Mouse (Mus musculus) CD8-positive naive resting alpha-beta T cell, adult 2 months (primary cell): ENCODE measurements around the gene Brinp2.

Experiments used
- DNase-seq, 2 experiments: peaks; one replicate each; pipeline ENCODE4 v3.0.0; 2022; ENCODE audit warnings: low read depth in 2 of 2, low spot score in 2 of 2

Brinp2 gene

DNA sequence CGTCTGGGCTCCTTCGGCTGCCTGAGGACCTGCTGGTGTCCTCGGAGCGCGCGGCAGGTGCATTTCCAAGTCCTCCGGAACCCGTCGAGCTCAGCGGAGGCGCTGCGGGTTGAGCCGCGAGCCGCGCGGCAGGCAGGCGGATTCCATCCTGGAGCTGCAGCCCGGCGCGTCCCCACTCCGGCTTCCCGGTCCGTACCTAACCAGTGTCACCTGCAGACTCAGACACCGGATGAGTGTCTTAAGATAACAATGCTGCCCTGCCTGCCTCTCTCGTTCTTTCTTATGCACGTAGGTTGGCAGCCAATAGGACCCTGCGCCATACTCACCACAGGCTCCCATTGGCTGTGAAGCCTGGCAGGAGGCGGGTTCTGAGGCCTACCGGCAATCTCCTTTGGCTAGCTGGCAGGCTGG, at the start of gene Brinp2:
TSS of gene Brinp2 (minus strand) at position 276 of the 411 bp plus-strand sequence.
- no peak for DNase-seq

DNA sequence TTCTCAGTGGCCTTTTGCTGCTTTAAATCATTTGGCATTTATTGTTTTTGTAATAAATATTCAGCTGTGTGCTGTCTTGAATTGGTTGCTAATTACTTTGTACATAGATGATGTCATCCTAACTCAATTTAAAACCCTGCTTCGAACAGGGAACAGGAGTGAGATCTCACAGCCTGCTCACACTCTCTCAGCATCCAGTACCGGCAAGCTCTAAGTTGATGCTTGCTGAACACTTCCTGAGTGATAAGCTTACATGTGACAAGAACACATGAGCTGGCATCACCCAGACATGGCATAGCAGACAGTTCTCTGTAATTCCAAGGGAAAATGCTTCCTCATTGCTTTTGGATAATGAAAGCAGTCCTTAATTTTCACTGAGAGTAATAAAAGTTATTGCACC, 44.8 kb upstream of the Brinp2 start:
- DNase-seq: no peak

DNA sequence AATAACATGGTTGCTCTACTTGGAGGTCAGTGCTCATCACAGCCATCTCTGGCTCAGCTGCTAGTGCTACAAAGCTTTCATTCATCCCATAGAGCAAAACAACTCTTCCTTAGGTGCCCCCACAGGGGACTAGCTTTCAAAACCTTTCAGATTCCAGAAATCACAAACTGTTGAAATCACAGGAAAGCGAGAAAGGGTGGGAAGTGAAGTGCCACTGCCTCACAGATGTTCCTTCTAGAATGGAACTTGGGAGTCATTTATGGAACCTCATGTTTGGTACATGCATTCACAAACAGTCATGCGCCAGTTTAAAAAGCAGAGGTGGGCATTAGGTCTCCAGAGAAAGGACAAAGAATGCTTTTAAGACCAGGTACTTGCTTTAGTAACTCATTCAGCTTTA, 40.9 kb upstream of the Brinp2 start:
- no peak for DNase-seq

DNA sequence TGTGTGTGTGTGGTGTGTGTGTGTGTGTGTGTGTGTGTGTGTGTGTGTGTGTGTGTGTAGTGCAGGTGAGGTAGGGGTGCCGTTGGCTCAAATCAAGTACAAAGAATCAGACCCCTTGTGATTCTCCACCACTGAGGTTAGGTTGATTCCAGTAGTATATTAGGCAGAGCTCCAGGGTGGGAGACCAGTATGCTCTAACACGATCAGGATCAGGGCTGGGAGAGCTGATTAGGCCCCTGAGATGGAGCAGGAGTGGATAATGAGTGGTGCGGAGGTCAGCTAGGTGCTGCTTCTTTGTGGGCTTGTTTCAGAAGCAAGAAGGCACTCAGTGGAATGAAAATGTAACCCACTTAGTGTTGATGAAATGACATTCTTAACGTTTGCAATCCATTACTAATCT, 34.6 kb upstream of the Brinp2 start:
- DNase-seq: no peak

DNA sequence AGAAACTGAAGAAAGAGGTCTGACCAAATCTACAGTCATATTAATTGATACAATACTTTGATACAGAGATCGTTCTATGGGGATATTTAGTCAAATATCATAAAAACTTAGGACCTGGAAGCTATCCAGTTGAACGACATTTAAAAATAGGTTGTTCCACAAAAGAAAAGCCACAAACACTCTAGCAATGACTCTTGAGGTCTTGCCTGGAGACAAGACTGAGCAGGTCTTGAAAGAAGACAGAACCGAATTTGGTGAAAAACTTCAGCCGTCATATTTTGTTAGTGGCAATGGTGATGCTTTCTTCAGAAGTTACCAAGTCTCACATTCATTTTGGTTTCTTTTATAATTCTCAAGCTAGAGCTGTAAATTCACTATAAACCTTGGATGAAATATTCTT, 32.9 kb upstream of the Brinp2 start:
- no peak for DNase-seq

DNA sequence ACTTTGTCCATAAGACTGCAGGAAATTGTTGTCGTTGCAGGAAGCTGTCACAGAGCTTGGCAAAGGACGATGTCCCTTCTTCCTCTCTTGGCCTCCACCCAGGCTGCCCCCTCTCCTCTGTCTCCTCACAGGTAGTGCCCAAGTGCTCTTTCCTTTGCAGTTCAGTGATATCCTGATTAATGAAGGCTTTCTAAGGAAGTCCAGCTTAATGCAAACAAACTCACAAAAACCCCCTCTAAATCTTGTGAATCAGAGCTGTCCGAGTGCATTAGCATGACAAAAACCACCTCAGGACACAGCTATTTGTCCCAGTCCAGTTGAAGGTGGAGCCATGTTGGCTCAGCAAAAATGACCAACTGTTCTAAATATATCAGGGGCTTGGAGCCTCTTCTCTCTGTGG, 30.7 kb upstream of the Brinp2 start:
- no peak for DNase-seq

DNA sequence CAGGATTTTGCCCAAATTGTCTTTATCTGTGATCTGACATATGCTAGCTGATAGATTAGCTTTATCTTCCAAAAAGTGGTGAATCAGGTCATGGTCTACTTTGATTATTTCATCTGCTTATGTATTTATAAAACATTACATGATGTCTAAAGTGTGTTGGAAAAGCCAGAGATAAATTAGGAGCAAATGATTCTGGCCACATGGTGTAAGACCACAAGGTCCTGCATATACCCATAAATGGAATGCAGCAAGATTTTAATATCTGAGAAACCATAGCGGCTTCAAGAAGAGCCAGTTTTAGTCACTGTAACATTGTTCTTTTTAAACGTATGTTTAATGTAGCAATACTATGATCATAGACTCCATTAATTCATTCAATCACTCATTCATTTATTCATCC, 29.2 kb upstream of the Brinp2 start:
- no peak for DNase-seq

DNA sequence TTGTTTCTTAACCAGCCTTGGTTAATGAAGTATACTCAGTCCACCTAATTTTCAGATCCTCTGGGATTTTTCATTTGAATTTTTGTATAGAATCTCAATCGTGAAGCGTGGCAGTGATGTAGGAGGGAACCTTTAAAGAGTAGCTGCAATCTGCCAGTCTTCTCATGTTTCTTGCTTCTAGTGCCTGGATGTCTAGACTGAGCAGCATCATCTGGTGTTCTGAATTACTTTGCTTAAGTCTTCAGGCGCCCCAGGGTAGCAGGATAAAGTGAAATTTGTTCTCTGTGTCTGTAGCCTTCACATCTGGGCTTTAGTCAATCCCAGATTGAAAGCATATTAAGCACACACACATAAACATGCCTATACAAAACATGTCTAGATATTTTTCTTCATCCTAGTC, 27.1 kb upstream of the Brinp2 start:
- no peak for DNase-seq

DNA sequence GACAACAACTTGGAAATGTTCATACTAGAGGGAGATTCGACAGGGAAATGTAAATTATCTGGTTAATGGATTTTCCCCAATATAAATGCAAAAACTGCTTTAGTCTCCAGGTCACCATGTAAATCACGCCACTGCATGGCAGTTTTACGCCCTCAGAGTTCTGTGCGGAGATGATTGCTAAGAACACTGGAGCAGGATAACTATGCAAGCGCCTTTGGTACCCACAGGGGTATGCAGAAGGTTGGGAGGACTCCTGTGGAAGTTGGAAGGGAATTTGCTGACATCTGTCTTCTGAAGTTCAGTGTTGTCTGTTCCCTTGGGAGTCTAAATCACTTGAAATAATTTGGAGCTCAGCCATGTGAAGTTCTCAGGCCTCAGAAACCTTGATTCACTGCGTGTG, 26.2 kb upstream of the Brinp2 start:
- no peak for DNase-seq

DNA sequence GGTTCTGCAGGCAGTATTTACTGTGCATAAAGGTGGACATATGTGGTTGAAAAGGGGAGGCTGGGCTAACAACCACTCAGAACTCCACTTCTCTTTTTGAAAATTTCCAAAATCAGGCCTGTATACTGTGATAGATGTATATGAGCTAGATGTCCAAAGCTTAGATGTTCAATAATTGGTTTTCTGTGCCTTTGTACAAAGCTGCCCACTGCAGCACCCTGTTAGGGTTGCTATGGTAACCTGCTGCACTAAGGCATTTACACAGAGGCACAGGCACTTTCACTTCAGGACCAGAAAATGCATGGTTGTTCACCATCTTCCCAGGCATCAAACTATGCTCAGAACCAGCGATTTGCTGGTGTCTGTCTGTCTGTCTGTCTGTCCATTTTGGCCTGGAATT, 8.3 kb upstream of the Brinp2 start:
- no peak for DNase-seq

DNA sequence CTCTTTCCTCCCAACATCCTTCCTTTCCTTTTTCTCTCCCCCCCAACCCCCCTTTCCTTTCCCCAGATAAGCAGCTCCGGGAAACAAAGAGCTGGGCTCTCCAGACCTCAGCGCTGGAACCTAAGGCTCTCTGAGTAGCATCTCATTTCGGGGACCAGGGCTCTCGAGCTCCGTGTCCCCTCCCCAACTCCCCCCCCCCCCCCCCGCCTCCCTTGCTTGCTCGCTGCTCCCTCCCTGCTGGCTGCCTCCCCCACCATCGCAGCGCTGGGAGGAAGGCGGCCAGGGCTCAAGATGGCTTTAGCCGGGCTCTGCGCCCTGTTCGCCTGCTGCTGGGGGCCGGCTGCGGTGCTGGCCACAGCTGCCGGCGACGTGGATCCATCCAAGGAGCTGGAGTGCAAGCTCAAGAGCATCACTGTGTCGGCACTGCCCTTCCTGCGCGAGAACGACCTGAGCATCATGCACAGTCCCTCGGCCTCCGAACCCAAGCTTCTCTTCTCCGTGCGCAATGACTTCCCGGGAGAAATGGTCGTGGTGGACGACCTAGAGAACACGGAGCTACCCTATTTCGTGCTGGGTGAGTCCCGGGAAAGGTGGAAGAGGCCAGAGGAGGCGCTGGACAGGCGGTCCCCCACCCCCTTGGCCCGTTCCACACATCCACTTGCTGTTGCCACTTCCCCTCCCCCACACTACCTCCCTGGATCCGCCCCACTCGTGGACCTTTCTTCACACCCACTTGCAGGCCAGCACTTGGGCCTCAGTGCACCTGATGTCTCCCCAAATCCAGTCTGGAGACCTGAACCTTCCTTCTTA, 6.4 kb upstream of the Brinp2 start:
- no peak for DNase-seq

DNA sequence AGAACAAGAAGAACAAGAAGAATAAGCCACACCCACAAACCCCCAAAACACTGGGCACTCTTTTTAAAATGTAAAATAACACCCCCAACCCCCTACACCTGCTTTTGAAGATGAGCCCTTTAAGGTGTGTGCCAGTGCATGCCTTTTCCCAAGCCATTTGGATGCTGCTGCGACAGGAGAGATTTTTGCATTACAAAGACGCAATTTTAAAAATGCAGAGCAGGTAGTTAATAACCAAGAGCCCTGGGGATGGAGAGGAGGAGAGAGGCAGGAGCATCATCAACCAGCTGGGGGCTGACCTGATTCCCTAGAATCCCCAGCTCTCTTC, 5.8 kb upstream of the Brinp2 start, which contains the start of gene Astn1:
TSS of gene Astn1 (plus strand) at position 310 of the 328 bp plus-strand sequence.
- no peak for DNase-seq

DNA sequence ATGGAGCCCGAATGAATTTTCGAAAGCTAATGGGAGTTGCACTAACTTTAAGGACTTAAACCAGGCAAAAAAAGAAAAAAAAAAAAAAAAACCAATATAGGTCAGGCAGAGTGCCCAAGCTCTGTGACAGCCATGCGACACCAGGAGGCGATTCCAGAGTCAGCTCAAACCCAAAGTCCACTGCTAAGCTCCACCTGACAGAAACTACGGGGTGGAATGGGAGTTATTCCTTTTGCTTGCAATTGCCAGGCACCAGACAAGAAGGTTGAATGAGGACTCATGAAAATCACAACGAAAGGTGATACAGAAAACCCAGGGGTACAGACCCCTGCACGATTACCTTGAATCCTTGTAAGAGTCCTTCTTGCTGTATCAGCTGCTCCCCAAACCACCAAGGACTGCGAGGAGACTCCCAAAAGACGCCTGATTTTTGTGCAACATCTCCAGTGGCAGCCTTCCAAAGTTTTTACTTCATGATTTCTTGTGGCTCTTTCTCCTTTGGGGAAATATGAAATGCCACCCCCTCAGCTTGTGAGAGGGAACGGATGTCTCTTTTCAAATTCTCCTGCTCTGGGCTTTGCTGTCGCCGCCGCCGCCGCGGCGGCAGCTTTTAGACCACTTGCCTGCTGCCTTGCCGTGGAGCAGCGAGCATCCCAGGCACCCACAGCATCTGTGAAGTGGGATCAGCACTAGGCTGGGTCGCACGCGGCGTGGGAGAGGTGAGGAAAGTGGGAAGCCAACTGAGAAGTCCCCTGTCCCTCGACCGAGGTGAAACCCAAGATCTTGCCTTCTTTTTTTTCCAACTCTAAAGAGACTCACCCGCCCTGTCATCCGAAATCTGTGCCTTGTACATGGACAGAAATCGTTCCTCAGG, 712 bp downstream of the Brinp2 start:
- no peak for DNase-seq

DNA sequence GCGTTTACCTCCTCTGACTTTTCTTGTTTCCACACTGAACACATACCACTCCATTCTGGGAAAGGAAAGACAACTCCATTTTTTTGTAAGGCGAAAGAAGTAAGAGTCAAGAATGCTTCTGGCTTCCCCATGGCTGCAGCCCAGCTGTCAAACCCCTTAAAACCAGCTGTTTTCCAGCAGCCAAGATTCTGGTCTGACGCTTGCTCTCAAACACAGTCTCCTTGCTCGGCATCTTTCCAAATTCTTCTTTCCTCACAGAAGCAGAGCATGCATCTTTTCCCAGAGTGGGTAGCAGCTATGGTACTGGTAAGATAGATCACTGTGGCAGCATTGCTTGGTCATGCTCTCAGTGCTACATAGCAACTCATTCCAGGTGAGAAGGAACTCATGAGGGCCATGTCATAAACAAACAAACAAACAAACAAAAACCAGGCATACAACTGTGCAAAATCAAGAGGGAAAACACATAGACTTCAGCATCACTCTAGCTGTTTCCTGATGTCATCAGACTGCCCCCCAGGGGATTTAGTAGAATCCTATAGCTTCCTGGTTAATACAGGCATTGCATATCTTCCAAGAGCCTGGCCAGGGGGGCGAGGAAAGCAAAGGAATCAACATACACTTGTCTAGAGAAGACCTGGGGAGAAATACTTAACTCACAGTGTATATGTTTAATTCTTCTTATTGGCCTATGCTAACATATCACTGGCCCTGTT, 2.3 kb downstream of the Brinp2 start:
- no peak for DNase-seq

DNA sequence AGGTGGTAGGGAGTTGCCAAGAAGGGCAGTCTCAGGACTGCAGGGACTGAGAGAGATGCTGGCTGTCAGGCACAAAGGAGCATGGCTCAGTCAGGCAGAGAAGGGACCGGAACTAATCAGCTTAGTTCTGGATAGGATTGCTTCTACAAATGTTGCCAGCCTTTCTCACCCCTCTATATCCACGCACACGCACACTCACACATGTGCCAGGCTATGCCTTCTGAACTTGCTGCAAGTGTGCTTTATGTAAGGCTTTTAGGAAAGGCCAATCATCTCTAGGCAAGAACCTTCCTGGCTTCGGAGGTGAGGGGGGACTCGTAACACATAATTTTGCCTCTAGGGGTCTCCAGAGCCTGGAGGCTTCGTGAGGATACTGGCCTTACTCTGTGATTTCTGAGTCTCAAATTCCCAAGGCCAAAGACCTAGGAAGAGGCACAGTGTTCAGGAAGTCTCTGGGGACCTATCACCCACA, 12.8 kb downstream of the Brinp2 start:
- no peak for DNase-seq

DNA sequence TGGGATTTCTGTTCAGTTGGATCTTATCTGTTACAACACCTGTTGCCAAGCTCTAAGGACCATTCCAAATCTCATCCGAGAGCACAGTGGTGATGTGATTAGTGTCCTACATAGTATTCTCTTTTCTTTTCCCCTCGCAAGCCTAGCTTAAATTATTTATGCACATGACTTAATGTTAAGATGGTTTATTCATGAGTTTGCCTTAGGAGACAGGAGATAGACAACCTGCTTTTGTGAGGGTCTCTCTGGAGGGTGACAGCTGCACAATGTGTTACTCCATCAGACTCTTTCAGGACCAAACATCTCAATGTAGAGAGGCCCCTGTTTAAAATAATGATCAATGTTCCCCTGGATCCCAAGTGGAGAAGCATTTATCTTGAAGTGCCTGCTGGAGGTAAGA, 27.3 kb downstream of the Brinp2 start:
- DNase-seq: no peak

DNA sequence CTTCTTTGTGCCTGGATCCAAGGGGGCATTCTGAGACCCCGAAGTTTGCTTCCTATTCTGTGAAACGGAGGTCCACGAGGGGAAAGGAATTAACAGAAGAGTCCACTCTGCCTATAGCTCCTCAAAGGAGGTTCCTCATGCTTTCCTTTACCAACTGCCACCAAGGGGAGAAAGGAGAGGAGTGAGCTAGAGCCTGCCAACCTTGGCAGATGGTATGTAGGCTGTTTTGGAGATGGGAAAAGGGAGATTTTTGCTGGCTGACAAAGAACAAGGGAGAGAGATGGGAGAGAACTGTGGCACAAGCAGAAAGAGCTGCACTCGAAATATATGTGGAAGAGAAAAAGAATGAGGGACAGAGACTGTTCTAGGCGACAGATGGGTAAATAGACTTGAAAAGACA, 28.0 kb downstream of the Brinp2 start:
- no peak for DNase-seq

DNA sequence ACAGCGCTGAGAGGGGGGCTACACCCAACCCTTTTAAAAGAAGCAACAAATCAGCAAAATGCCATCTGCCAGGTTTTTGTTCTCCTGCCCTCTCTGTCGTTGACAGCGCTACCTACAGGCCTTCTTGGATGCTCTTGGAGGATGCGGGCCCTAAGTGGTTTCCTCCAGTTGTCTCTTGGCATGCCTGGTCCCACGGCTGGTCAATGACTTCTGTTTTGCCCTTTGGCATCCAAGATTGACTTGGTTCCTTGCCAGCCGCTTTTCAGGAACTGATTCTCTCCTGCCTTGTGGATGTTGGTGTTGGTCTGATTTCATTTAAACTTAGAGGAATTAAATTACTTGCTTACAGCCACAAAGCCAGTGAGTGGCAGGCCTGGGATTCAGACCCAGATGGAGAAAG, 32.8 kb downstream of the Brinp2 start:
- no peak for DNase-seq

DNA sequence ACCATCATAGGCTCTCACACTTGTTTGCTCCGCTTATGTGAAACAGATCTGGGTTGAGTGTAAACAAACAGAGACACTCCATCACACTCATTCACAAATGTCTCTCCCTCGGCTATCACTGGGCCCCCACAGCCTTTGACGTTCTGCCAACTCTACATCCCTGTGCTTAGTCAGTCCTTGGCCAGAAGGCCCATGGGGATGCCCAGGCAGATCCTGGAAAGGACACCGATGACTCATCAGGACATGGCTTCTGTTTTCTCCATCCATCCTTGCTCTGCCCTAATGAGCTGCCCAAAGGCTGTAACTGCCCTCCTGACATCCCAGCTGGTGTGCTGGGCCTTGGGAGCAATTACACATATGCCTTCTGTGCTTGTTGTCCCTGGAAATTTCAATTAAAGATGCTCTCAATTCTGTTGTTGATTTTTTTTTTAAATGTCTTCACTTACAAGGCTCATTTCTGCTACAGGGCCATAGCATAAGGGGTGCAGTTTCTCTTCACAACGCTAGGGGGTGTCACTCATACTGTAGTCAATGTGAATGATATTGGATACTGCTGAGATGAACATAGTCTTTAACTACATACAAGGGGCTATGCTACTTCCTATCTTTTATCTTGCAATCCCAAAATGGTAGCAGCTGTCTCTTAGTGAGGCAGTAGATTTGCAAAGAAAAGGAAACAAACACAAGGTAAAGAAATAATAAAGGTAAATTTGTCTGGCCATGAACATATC, 45.5 kb downstream of the Brinp2 start:
- DNase-seq: no peak

DNA sequence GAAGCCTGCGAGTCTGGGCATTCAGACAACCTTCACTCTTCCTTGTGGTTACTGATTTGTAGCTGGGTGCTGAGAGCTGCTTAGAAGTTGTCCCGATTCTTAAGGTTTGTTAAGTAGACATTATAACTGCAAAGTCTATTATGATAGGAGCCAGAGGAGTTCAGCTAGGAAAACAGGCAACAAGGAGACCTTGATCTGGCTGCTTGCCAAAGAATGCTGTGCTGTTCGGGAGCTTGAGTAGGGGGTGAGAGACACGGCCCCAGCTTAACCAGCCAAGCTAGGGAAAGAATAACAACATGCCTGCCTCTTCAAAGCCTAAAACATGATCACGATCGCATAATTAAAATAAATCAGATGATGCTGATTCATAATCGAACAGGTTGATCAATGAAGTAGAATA, 59.1 kb downstream of the Brinp2 start:
- no peak for DNase-seq

DNA sequence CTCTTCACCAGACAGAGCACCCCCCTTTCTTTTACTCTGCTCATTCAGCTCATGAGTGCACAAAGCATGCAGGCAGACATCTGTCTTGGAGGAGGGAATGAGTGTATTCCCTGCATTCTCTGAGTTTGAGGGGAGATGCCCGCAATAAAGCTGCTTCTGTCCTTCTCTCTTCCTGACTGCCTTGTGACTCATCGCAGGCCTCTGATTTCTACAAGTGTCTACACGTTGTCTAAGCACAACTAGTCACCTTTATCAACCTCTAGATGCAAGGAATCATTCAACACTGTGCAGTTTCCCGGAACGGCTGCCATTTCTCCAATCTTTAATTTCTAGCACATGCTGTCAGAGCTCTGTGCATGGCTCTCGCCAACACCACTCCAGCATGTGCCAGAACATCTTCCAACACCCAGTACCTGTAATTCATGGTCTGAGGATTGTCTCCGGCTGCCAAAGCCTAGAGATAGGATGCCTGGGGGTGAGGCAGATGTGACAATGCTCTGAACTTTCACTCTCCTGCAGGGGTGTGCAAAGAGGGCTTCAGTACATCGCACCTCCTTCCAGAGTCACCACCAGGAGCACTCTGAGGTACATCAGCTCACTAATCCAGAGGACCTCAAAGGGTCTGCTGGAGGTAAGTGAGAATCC, 59.7 kb downstream of the Brinp2 start:
- no peak for DNase-seq
